Mouse (Mus musculus) fat pad, adult 2 months (tissue): ENCODE measurements at regions not wholly inside any gene's neighbourhood (a gene's known extent, or its start where the extent isn't known, plus 50 kb on each side); places are given as distances from the start of the nearest gene placed in this dataset.

Experiments
- DNase-seq: peaks from one replicate; pipeline ENCODE4 v3.0.0-alpha.2; 2011; ENCODE audit warnings: low read depth, low spot score; ENCODE audit errors: extremely low read depth

GRCm38 (mm10) chr5:64461592-64461991, 305.5 kb downstream of the Tbc1d1 start:
- DNase-seq, result no peak

- no peak for DNase-seq
Measured at GRCm38 (mm10) chr5:64462411-64462810, 306.3 kb downstream of the Tbc1d1 start.

GRCm38 (mm10) chr5:64463570-64463969, 307.5 kb downstream of the Tbc1d1 start:
- DNase-seq, result no peak

- no peak for DNase-seq
Measured at GRCm38 (mm10) chr5:64466320-64466719, 310.2 kb downstream of the Tbc1d1 start.

DNA sequence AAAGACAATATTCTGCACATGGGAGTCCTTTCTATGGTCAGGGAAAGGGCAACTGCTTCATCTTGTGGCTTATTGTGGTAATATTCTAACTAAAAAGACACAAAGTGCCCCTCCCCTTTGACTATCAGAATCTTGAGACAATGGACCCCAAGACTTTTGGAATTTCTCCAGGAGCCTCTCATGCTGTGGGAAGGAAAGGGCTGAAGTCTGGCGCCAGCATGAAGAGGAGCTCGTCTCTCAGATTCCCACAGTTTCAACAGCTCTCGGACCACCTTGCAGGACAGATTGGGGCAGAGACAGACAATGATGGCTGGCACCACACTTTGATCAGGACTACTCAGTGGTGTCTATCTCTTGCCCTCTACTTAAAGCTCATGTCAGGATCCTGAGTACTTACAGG, 311.8 kb downstream of the Tbc1d1 start:
- no peak for DNase-seq

DNA sequence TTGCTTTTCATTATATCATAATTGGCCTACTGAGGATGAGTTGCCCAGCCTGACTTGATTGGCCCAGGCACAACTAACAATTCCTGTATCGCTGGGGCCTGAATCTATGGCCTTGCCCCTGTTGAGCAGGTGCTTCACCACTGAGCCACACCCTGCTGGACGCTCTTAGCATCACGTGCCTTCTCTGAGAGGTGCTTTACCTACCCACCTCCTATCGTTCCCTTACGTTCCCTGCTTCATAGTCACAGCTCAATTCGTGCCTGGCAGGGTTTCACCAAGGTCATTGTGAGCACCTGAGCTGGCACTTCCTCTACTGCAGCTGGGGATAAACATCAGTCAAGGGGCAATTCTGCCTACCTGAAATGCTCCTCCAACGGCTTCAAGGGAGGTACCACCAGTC, 312.2 kb downstream of the Tbc1d1 start:
- DNase-seq, result no peak

GRCm38 (mm10) chr5:64472008-64472407, 315.9 kb downstream of the Tbc1d1 start:
- no peak for DNase-seq

DNA sequence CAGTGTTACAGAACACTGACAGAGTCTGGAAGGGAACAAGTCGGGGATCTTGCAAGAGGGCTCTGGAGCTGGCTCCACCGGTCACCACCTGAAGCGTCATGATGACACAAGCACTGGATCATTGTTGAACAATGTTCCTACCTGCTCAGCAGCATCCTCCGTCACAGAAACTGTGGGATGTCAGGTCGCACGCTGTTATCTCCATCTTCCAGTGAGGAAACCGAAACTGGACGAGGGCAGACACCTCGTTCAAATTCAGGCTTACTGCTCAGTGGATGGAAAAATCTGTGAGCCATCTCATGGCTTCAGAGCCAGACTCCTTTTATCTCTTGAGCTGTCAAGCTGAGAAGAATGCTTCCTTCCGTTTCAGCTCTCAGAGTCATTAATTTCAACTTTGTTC, 316.3 kb downstream of the Tbc1d1 start:
- no peak for DNase-seq

GRCm38 (mm10) chr5:64474868-64475267, 318.8 kb downstream of the Tbc1d1 start:
- DNase-seq, result no peak

GRCm38 (mm10) chr5:64475736-64476519, 319.8 kb downstream of the Tbc1d1 start:
- no peak for DNase-seq

DNA sequence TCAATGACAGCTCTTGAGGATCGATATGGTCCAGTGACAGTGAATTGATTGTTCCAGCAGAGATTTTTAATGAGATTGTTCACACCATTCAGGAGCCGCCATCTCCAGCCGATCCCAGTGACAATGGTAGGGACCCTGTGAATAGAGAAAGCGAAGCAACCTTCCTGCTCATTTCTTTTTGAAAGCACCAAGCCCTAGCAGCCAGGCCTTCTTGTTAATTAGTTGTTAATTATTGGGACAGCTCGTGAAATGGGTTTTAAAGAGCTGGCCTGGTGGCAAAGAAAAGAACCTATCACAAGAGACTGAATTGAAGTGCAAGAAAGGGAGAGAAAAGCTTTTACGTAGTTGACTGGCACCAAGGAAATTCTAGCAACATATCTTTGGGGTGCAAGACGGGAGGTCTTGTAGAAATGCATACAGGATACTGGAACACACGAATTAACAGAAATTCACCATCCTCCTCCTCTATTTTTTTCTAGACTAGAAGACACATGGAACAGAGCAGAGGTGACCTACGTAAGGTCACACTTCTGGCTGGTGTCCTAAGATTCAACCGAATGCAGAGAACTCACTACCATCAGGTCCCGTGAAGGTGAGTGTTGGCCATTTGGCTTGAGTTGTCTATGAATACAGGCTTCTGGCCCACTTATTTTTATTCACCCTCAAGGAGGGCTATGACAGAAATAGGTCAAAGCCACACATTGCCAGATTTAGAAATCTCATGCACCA, 320.7 kb downstream of the Tbc1d1 start:
- no peak for DNase-seq

- no peak for DNase-seq
Measured at GRCm38 (mm10) chr5:64478143-64478542, 322.0 kb downstream of the Tbc1d1 start.

- no peak for DNase-seq
Measured at GRCm38 (mm10) chr5:64478599-64479214, 322.6 kb downstream of the Tbc1d1 start.

DNA sequence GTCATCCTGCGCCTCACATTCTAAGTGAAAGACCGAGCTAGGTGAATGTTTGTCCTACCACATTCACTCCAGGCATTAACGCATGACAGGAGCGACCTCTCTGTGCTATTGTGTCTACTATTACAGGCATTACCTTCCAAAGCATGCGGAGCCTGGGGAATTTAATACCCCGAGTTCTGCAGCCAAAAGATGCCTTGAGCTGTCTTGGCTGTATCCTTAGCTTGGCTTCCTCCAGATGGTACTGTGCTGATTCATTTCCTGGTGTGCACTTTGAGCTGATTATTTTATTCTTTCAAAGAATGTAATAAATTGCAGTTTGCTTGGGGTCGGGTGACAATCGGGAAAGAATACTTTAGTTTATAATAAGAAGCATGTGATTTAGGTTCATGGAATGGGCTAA, 323.2 kb downstream of the Tbc1d1 start:
- no peak for DNase-seq

GRCm38 (mm10) chr5:64485043-64485442, 318.1 kb upstream of the Klf3 start:
- DNase-seq, result no peak

DNA sequence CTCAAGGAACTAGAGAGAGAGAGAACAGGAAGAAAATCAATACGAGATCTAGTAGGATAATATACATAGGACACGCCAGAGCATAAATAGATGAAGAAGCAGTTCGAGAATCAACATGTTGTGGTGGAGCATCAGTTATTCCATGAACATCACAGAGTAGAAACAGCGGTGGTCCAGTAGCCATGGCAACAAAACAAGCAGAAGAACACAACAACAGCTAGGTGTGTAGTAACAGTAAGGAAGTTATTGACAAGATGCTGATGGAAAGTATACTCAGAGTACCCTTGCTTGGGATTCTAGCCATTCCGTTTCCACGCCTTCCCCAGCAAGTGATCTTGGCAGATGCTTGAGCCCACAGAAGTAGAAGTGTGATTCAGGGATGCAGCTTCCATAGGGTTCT, 317.3 kb upstream of the Klf3 start:
- DNase-seq, result no peak

GRCm38 (mm10) chr5:64486761-64487160, 316.4 kb upstream of the Klf3 start:
- no peak for DNase-seq

- DNase-seq, result no peak
Measured at GRCm38 (mm10) chr5:64487698-64488398, 315.3 kb upstream of the Klf3 start.

- DNase-seq, result no peak
Measured at GRCm38 (mm10) chr5:64489656-64490444, 313.3 kb upstream of the Klf3 start.

GRCm38 (mm10) chr5:64490445-64490950, 312.7 kb upstream of the Klf3 start:
- DNase-seq, result no peak
